Mouse (Mus musculus): ENCODE data around the gene Dnajc6.

Dnajc6 gene

GRCm38 (mm10) chr4:101572142-101572541, 75.7 kb downstream of the Dnajc6 start:
- DNase-seq, result no peak

- DNase-seq, result no peak
Measured at GRCm38 (mm10) chr4:101575307-101575706, 78.9 kb downstream of the Dnajc6 start.

- no peak for DNase-seq
Measured at GRCm38 (mm10) chr4:101578720-101579119, 82.3 kb downstream of the Dnajc6 start.

- no peak for DNase-seq
Measured at GRCm38 (mm10) chr4:101579517-101579916, 83.1 kb downstream of the Dnajc6 start.

- no peak for DNase-seq
Measured at GRCm38 (mm10) chr4:101581156-101581555, 84.7 kb downstream of the Dnajc6 start.

- DNase-seq, result no peak
Measured at GRCm38 (mm10) chr4:101582882-101583281, 86.4 kb downstream of the Dnajc6 start.

GRCm38 (mm10) chr4:101584524-101585454, 88.3 kb downstream of the Dnajc6 start:
- peak; percentile 21 for DNase-seq

GRCm38 (mm10) chr4:101585455-101586184, 89.2 kb downstream of the Dnajc6 start:
- DNase-seq, result no peak

GRCm38 (mm10) chr4:101588932-101589331, 92.5 kb downstream of the Dnajc6 start:
- DNase-seq, result no peak

GRCm38 (mm10) chr4:101589771-101590170, 93.3 kb downstream of the Dnajc6 start:
- no peak for DNase-seq

GRCm38 (mm10) chr4:101591400-101591799, 95.0 kb downstream of the Dnajc6 start:
- no peak for DNase-seq

- DNase-seq, result no peak
Measured at GRCm38 (mm10) chr4:101592466-101592865, 96.0 kb downstream of the Dnajc6 start.

- DNase-seq, result peak; percentile 42
Measured at GRCm38 (mm10) chr4:101601758-101602157, 105.3 kb downstream of the Dnajc6 start.

GRCm38 (mm10) chr4:101603635-101604034, 107.2 kb downstream of the Dnajc6 start:
- DNase-seq, result no peak

GRCm38 (mm10) chr4:101616520-101616919, 120.1 kb downstream of the Dnajc6 start:
- DNase-seq, result no peak

GRCm38 (mm10) chr4:101617742-101618141, 121.3 kb downstream of the Dnajc6 start:
- no peak for DNase-seq

- no peak for DNase-seq
Measured at GRCm38 (mm10) chr4:101620206-101620605, 123.8 kb downstream of the Dnajc6 start.

GRCm38 (mm10) chr4:101621241-101621640, 124.8 kb downstream of the Dnajc6 start:
- DNase-seq, result no peak

- DNase-seq, result no peak
Measured at GRCm38 (mm10) chr4:101625278-101625677, 128.8 kb downstream of the Dnajc6 start.

GRCm38 (mm10) chr4:101635596-101635995, 139.1 kb downstream of the Dnajc6 start:
- DNase-seq, result no peak

GRCm38 (mm10) chr4:101637472-101637871, 141.0 kb downstream of the Dnajc6 start:
- DNase-seq, result no peak

GRCm38 (mm10) chr4:101640631-101641030, 144.2 kb downstream of the Dnajc6 start:
- peak; percentile 14 for DNase-seq

GRCm38 (mm10) chr4:101642708-101643107, 146.3 kb downstream of the Dnajc6 start:
- DNase-seq, result no peak

GRCm38 (mm10) chr4:101643216-101643615, 146.8 kb downstream of the Dnajc6 start:
- DNase-seq, result no peak
